Mouse (Mus musculus): ENCODE data around the gene Irf2. TPM values are rescaled to one million over a fixed set of nuclear protein-coding genes. Genes with fewer than 3 reads are reported as not detected.

Gene Irf2
- total and polyA plus RNA-seq, 3 experiments = 4.9 to 19.4 TPM; not detected in 1

GRCm38 (mm10) chr8:46894385-46894784 lies 154.9 kb downstream of the Irf2 start:
- no peak overlapping the region for H3K27ac ChIP-seq (ENCODE audit: control insufficient read depth, low read depth, low read length)
- H3K79me2 ChIP-seq (ENCODE audit: control insufficient read depth, insufficient read depth, low read length, poor library complexity) = no peaks in the 10 kb centered on the region
- no peak for DNase-seq (ENCODE audit: low read depth, low spot score)
- H3K9me3 ChIP-seq (replicated peaks; ENCODE audit: insufficient read depth, low read length) = no peaks in the 10 kb centered on the region
- peaks cover 0 to 7% of the 10 kb centered on the region in 2 experiments; a peak in 2 of 4 replicates for H3K36me3 ChIP-seq (ENCODE audit: control insufficient read depth in 1 of 2, insufficient read depth in 2 of 2, low read length in 2 of 2)
- TF ChIP-seq ZNF384 (IDR thresholded peaks at IDR 0.05; ENCODE audit: low read depth, low read length) = no peak
- no peak for TF ChIP-seq SMC3 (IDR thresholded peaks at IDR 0.05; ENCODE audit: low read depth, low read length)
- no peak for TF ChIP-seq ZC3H11A (IDR thresholded peaks at IDR 0.05; ENCODE audit: low read depth, low read length)
- no peak for TF ChIP-seq NRF1 (IDR thresholded peaks at IDR 0.05; ENCODE audit: insufficient read depth, low read depth, low read length, poor library complexity, severe bottlenecking)
- TF ChIP-seq USF1 (IDR thresholded peaks at IDR 0.05; ENCODE audit: low read depth, low read length) = no peak
- no peak for TF ChIP-seq ZKSCAN1 (IDR thresholded peaks at IDR 0.05; ENCODE audit: low read depth, low read length)
- no peak for TF ChIP-seq MYB (IDR thresholded peaks at IDR 0.05; ENCODE audit: low read depth, low read length)
- TF ChIP-seq MYC (IDR thresholded peaks at IDR 0.05; ENCODE audit: low read depth, low read length) = no peak
- TF ChIP-seq ZMIZ1 (IDR thresholded peaks at IDR 0.05; ENCODE audit: low read depth, low read length) = no peak
- TF ChIP-seq MEF2A (IDR thresholded peaks at IDR 0.05; ENCODE audit: extremely low read depth, insufficient replicate concordance, low read depth, low read length, poor library complexity, severe bottlenecking) = no peak
- TF ChIP-seq E2F4 (IDR thresholded peaks at IDR 0.05; ENCODE audit: borderline replicate concordance, low read depth, low read length) = no peak
- TF ChIP-seq TCF12 (IDR thresholded peaks at IDR 0.05; ENCODE audit: low read depth, low read length) = no peak
- no peak for TF ChIP-seq SIN3A (IDR thresholded peaks at IDR 0.05; ENCODE audit: low read length)
- no peak for TF ChIP-seq HCFC1 (IDR thresholded peaks at IDR 0.05; ENCODE audit: low read depth, low read length)
- no peak overlapping the region for H3K9ac ChIP-seq (ENCODE audit: control insufficient read depth, low read depth, low read length, poor library complexity, severe bottlenecking)
- H3K4me1 ChIP-seq (ENCODE audit: control insufficient read depth in 1 of 2, insufficient read depth in 2 of 2, low read length in 2 of 2) = peaks cover 0 to 6% of the 10 kb centered on the region in 2 experiments; a peak in 1 of 4 replicates
- no peak overlapping the region for H3K4me3 ChIP-seq (ENCODE audit: control insufficient read depth in 1 of 2, insufficient read depth in 1 of 2, low read depth in 2 of 2, low read length in 2 of 2)
- H3K27me3 ChIP-seq (ENCODE audit: control insufficient read depth in 1 of 2, insufficient read depth in 2 of 2, low read length in 2 of 2) = no peaks in the 10 kb centered on the region

GRCm38 (mm10) chr8:46896005-46896404 lies 156.5 kb downstream of the Irf2 start:
- no peak overlapping the region for H3K27ac ChIP-seq (ENCODE audit: control insufficient read depth, low read depth, low read length)
- H3K36me3 ChIP-seq (ENCODE audit: control insufficient read depth in 1 of 2, insufficient read depth in 2 of 2, low read length in 2 of 2) = peaks cover 0 to 9% of the 10 kb centered on the region in 2 experiments; a peak in 2 of 4 replicates
- no peak overlapping the region for H3K4me3 ChIP-seq (ENCODE audit: control insufficient read depth in 1 of 2, insufficient read depth in 1 of 2, low read depth in 2 of 2, low read length in 2 of 2)
- H3K79me2 ChIP-seq (ENCODE audit: control insufficient read depth, insufficient read depth, low read length, poor library complexity) = no peaks in the 10 kb centered on the region
- TF ChIP-seq POLR2AphosphoS2 (IDR thresholded peaks at IDR 0.05; ENCODE audit: low read length) (no peak), MXI1 (IDR thresholded peaks at IDR 0.05; ENCODE audit: low read depth, low read length) (no peak), GATA1 (IDR thresholded peaks at IDR 0.05; ENCODE audit: low read depth, low read length) (no peak), UBTF (IDR thresholded peaks at IDR 0.05; ENCODE audit: borderline replicate concordance, insufficient read depth, low read depth, low read length) (no peak)
- H3K4me1 ChIP-seq (ENCODE audit: control insufficient read depth in 1 of 2, insufficient read depth in 2 of 2, low read length in 2 of 2) = peaks cover 0 to 12% of the 10 kb centered on the region in 2 experiments; a peak in 2 of 4 replicates
- H3K9me3 ChIP-seq (replicated peaks; ENCODE audit: insufficient read depth, low read length) = no peaks in the 10 kb centered on the region
- H3K27me3 ChIP-seq (ENCODE audit: control insufficient read depth in 1 of 2, insufficient read depth in 2 of 2, low read length in 2 of 2) = no peaks in the 10 kb centered on the region
- H3K9ac ChIP-seq (ENCODE audit: control insufficient read depth, low read depth, low read length, poor library complexity, severe bottlenecking) = no peak overlapping the region
- no peak for DNase-seq (ENCODE audit: low read depth, low spot score)
